Mouse (Mus musculus) left cerebral cortex, adult 18-20 months (tissue): ENCODE data around the gene B3gat1. TPM values are rescaled to one million over a fixed set of nuclear protein-coding genes. Genes with fewer than 3 reads are reported as not detected.

ENCODE experiments used
- DNase-seq, 2 experiments: peaks; one replicate each; pipeline ENCODE4 v3.0.0; 2021 to 2022; ENCODE audit warnings: low spot score in 2 of 2, mixed read lengths in 1 of 2
- long read RNA-seq, 2 experiments: library from polyadenylated mRNA; stranded (forward); transcript quantifications; one replicate each; pipeline ENCODE4 v2.0.0; 2021
- total RNA-seq, 2 experiments: library from RNA; stranded (reverse); gene quantifications; 2 replicates each; pipeline ENCODE4 v1.2.3; 2021

The B3gat1 gene
- total RNA-seq: 100 to 1,000 TPM; 199 to 207 TPM
- long read RNA-seq, experiment 1, transcript B3gat1-204 (7 exons, 3,801 nt): major isoform, 21 of 93 reads
- long read RNA-seq, experiment 1, partial matches to known transcripts: 55 of 93 reads
- long read RNA-seq, experiment 1, other reads (novel, unspliced or antisense): 10 of 93 reads
- long read RNA-seq, experiment 2, transcript B3gat1-204 (7 exons, 3,801 nt): major isoform, 19 of 65 reads
- long read RNA-seq, experiment 2, partial matches to known transcripts: 8 of 65 reads
- long read RNA-seq, experiment 2, other reads (novel, unspliced or antisense): 34 of 65 reads

- DNase-seq: peak; percentile 47 to 65
Measured at GRCm38 (mm10) chr9:26733206-26733891, at the start of gene B3gat1. B3gat1 (plus strand) TSS chr9:26733728.

- no peak for DNase-seq
Measured at GRCm38 (mm10) chr9:26689171-26689570, 44.4 kb upstream of the B3gat1 start.

GRCm38 (mm10) chr9:26689956-26690698, 43.4 kb upstream of the B3gat1 start:
- no peak for DNase-seq

GRCm38 (mm10) chr9:26692641-26693040, 40.9 kb upstream of the B3gat1 start:
- no peak for DNase-seq

- DNase-seq: no peak
Measured at GRCm38 (mm10) chr9:26694656-26695055, 38.9 kb upstream of the B3gat1 start.

- peak in 1 of 2 experiments; percentile 45 for DNase-seq
Measured at GRCm38 (mm10) chr9:26695178-26695577, 38.4 kb upstream of the B3gat1 start.

GRCm38 (mm10) chr9:26698286-26698685, 35.2 kb upstream of the B3gat1 start:
- no peak for DNase-seq

- peak; percentile 18 to 38 for DNase-seq
Measured at GRCm38 (mm10) chr9:26700329-26700728, 33.2 kb upstream of the B3gat1 start.

GRCm38 (mm10) chr9:26718388-26718787, 15.1 kb upstream of the B3gat1 start:
- no peak for DNase-seq

- no peak for DNase-seq
Measured at GRCm38 (mm10) chr9:26721771-26722170, 11.8 kb upstream of the B3gat1 start.

- DNase-seq: no peak
Measured at GRCm38 (mm10) chr9:26725709-26726108, 7.8 kb upstream of the B3gat1 start.

- DNase-seq: no peak
Measured at GRCm38 (mm10) chr9:26727445-26727844, 6.1 kb upstream of the B3gat1 start.

- no peak for DNase-seq
Measured at GRCm38 (mm10) chr9:26728556-26728955, 5.0 kb upstream of the B3gat1 start.

GRCm38 (mm10) chr9:26733986-26734385, 458 bp downstream of the B3gat1 start:
- peak; percentile 35 to 43 for DNase-seq

GRCm38 (mm10) chr9:26737116-26737515, 3.6 kb downstream of the B3gat1 start:
- DNase-seq: no peak

- peak; percentile 62 to 72 for DNase-seq
Measured at GRCm38 (mm10) chr9:26742817-26743216, 9.3 kb downstream of the B3gat1 start.

GRCm38 (mm10) chr9:26747121-26747520, 13.6 kb downstream of the B3gat1 start:
- no peak for DNase-seq

GRCm38 (mm10) chr9:26748893-26749292, 15.4 kb downstream of the B3gat1 start:
- DNase-seq: no peak

GRCm38 (mm10) chr9:26760081-26760480, 26.6 kb downstream of the B3gat1 start:
- DNase-seq: peak; percentile 74

GRCm38 (mm10) chr9:26760576-26760975, 27.0 kb downstream of the B3gat1 start:
- no peak for DNase-seq

GRCm38 (mm10) chr9:26762477-26762876, 28.9 kb downstream of the B3gat1 start:
- DNase-seq: no peak

GRCm38 (mm10) chr9:26768181-26768580, 34.7 kb downstream of the B3gat1 start:
- DNase-seq: no peak
